Mouse (Mus musculus) liver, adult 2 months (tissue): ENCODE results near the gene Wnt2b.

Source experiments
- CTCF ChIP-seq: fragments of 200-500 bp; IDR thresholded peaks from 2 replicates; pipeline ENCODE4 v1.5.1; 2011; ENCODE audit warnings: low read depth, low read length, control low read depth
- POLR2A ChIP-seq: fragments of 200-500 bp; IDR thresholded peaks from 2 replicates; pipeline ENCODE4 v1.6.1; 2011; ENCODE audit warnings: low read length, control low read depth; ENCODE audit not compliant: insufficient read depth; ENCODE audit errors: extremely low read depth

DNA sequence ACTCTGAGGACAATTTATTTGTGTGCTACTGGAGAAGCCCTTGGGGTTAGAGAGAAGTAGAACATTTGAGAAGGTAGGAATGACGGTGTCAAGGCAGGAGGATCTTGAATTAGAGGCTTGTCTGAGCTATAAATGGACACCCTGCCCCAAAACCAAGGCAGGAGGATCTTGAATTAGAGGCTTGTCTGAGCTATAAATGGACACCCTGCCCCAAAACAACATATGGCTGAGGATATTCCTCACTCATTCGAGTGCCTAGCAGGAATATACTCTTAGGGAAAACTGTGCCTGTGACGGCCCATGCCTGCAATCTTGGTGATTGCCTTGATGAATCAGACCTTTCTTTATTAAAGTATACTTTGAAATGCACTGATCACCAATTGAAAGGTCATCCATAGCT lies 55.7 kb downstream of the Wnt2b start:
- TF ChIP-seq POLR2A: no peak
- no peak for TF ChIP-seq CTCF
